Mouse (Mus musculus) forebrain, embryonic 10.5 days (tissue): ENCODE results near the gene Fgfr2. TPM values are rescaled to one million over a fixed set of nuclear protein-coding genes. Genes with fewer than 3 reads are reported as not detected.
A peak's percentile ranks its signal among the peaks of the same experiment; 100 is the strongest.

Experiments
- DNase-seq: peaks from one replicate; pipeline ENCODE4 v3.0.0-alpha.2; 2017; ENCODE audit warnings: low spot score; ENCODE audit errors: extremely low spot score
- H3K27ac ChIP-seq: fragments of 300-500 bp; sonication (generic); 2 replicates; pipeline ENCODE4 v1.5.1; 2016; ENCODE audit warnings: mild to moderate bottlenecking
- H3K27me3 ChIP-seq: fragments of 300-500 bp; sonication (generic); 2 replicates; pipeline ENCODE4 v1.6.1; 2016; ENCODE audit warnings: mild to moderate bottlenecking; ENCODE audit not compliant: poor library complexity, severe bottlenecking
- H3K36me3 ChIP-seq: fragments of 300-500 bp; sonication (generic); replicated peaks from 2 replicates; pipeline ENCODE4 v1.6.1; 2016; ENCODE audit warnings: mild to moderate bottlenecking, moderate library complexity
- H3K4me1 ChIP-seq: fragments of 300-500 bp; sonication (generic); 2 replicates; pipeline ENCODE4 v1.6.1; 2016
- H3K4me3 ChIP-seq: fragments of 300-500 bp; sonication (generic); 2 replicates; pipeline ENCODE4 v1.5.1; 2016; ENCODE audit warnings: mild to moderate bottlenecking, moderate library complexity
- H3K9me3 ChIP-seq: fragments of 300-500 bp; sonication (generic); 2 replicates; pipeline ENCODE4 v1.6.1; 2016; ENCODE audit warnings: mild to moderate bottlenecking, moderate library complexity
- WGBS: fragments of 180-500 bp; shearing (Covaris S2); methylation state at CpG from one replicate; pipeline ENCODE4 v1.1.7; 2016; 5-methylcytosine and 5-hydroxymethylcytosine counted together
- polyA plus RNA-seq: library from polyadenylated mRNA; unstranded; fragments of >200 nt; fragmentation: Nextera tagmentation; extraction: Ambion mirVana; gene quantifications from 2 replicates; pipeline ENCODE4 v1.2.1, GENCODE M21; 2016

Fgfr2 gene
- polyA plus RNA-seq, 1 experiment from 2014 or later: 55.7 TPM

- peak overlapping the region; percentile 20; the same call in 1 of the 2 replicates for H3K27ac ChIP-seq
- no peak overlapping the region for H3K4me3 ChIP-seq
- no peak for DNase-seq
- peaks cover 82% of the 10 kb centered on the region for H3K36me3 ChIP-seq
- no peaks in the 10 kb centered on the region for H3K9me3 ChIP-seq
- H3K27me3 ChIP-seq: no peaks in the 10 kb centered on the region
- H3K4me1 ChIP-seq: peaks cover 23% of the 10 kb centered on the region
- WGBS: 90% methylated on average over 5 of the region's 5 CpGs
Measured at GRCm38 (mm10) chr7:132756325-132756724, 366.8 kb downstream of the Fgfr2 start.

GRCm38 (mm10) chr7:132754389-132754750 is 368.8 kb downstream of the Fgfr2 start:
- Histone ChIP-seq H3K9me3 (no peaks in the 10 kb centered on the region), H3K4me3 (no peak overlapping the region), H3K27ac (peak overlapping the region; percentile 17), H3K36me3 (peaks cover 84% of the 10 kb centered on the region), H3K4me1 (peaks cover 20% of the 10 kb centered on the region), H3K27me3 (no peaks in the 10 kb centered on the region)
- WGBS: 83% methylated on average over 3 of the region's 3 CpGs
- no peak for DNase-seq

- 75% methylated on average over 4 of the region's 4 CpGs for WGBS
- Histone ChIP-seq H3K27ac (peak overlapping the region; percentile 17), H3K36me3 (peaks cover 83% of the 10 kb centered on the region), H3K9me3 (no peaks in the 10 kb centered on the region), H3K27me3 (no peaks in the 10 kb centered on the region), H3K4me3 (no peak overlapping the region), H3K4me1 (peaks cover 18% of the 10 kb centered on the region)
- no peak for DNase-seq
Measured at GRCm38 (mm10) chr7:132753518-132754388, 369.4 kb downstream of the Fgfr2 start.

- H3K4me1 ChIP-seq: peaks cover 18% of the 10 kb centered on the region
- no peaks in the 10 kb centered on the region for H3K9me3 ChIP-seq
- WGBS: 92% methylated on average over 2 of the region's 2 CpGs
- no peak overlapping the region for H3K27ac ChIP-seq
- no peaks in the 10 kb centered on the region for H3K27me3 ChIP-seq
- H3K36me3 ChIP-seq: peaks cover 82% of the 10 kb centered on the region
- no peak for DNase-seq
- H3K4me3 ChIP-seq: no peak overlapping the region
Measured at GRCm38 (mm10) chr7:132751716-132752115, 371.4 kb downstream of the Fgfr2 start.

- H3K27me3 ChIP-seq: no peaks in the 10 kb centered on the region
- no peak for DNase-seq
- no peaks in the 10 kb centered on the region for H3K9me3 ChIP-seq
- peaks cover 11% of the 10 kb centered on the region for H3K4me1 ChIP-seq
- peaks cover 83% of the 10 kb centered on the region for H3K36me3 ChIP-seq
- WGBS: 93% methylated on average over 11 of the region's 11 CpGs
- 0 out of 2 replicates have a peak overlapping the region, but pooled peaks have one; percentile 3 for H3K27ac ChIP-seq
- H3K4me3 ChIP-seq: no peak overlapping the region
Measured at GRCm38 (mm10) chr7:132749504-132749903, 373.6 kb downstream of the Fgfr2 start.

GRCm38 (mm10) chr7:132748076-132748769 is 374.9 kb downstream of the Fgfr2 start:
- Histone ChIP-seq H3K27ac (no peak overlapping the region), H3K36me3 (peaks cover 73% of the 10 kb centered on the region), H3K9me3 (no peaks in the 10 kb centered on the region), H3K4me3 (no peak overlapping the region), H3K4me1 (no peaks in the 10 kb centered on the region), H3K27me3 (no peaks in the 10 kb centered on the region)
- DNase-seq: no peak
- WGBS: 90% methylated on average over 3 of the region's 3 CpGs

GRCm38 (mm10) chr7:132747096-132747495 is 376.1 kb downstream of the Fgfr2 start:
- no peaks in the 10 kb centered on the region for H3K27me3 ChIP-seq
- no peaks in the 10 kb centered on the region for H3K9me3 ChIP-seq
- 92% methylated on average over 6 of the region's 6 CpGs for WGBS
- H3K4me1 ChIP-seq: no peaks in the 10 kb centered on the region
- peaks cover 73% of the 10 kb centered on the region for H3K36me3 ChIP-seq
- DNase-seq: no peak
- H3K27ac ChIP-seq: no peak overlapping the region
- no peak overlapping the region for H3K4me3 ChIP-seq

- Histone ChIP-seq H3K36me3 (peaks cover 79% of the 10 kb centered on the region), H3K4me1 (no peaks in the 10 kb centered on the region), H3K27me3 (no peaks in the 10 kb centered on the region), H3K9me3 (no peaks in the 10 kb centered on the region), H3K27ac (no peak overlapping the region), H3K4me3 (no peak overlapping the region)
- DNase-seq: no peak
- 85% methylated on average over 5 of the region's 5 CpGs for WGBS
Measured at GRCm38 (mm10) chr7:132742912-132743311, 380.2 kb downstream of the Fgfr2 start.

GRCm38 (mm10) chr7:132739829-132740228 is 383.3 kb downstream of the Fgfr2 start:
- WGBS: 92% methylated on average over 6 of the region's 6 CpGs
- peaks cover 6% of the 10 kb centered on the region for H3K27me3 ChIP-seq
- no peak overlapping the region for H3K27ac ChIP-seq
- DNase-seq: no peak
- H3K4me1 ChIP-seq: peaks cover 21% of the 10 kb centered on the region
- H3K4me3 ChIP-seq: no peak overlapping the region
- H3K36me3 ChIP-seq: peaks cover 70% of the 10 kb centered on the region
- H3K9me3 ChIP-seq: no peaks in the 10 kb centered on the region

GRCm38 (mm10) chr7:132738844-132739243 is 384.3 kb downstream of the Fgfr2 start:
- Histone ChIP-seq H3K9me3 (no peaks in the 10 kb centered on the region), H3K4me1 (peaks cover 31% of the 10 kb centered on the region), H3K4me3 (no peak overlapping the region), H3K27me3 (peaks cover 16% of the 10 kb centered on the region), H3K36me3 (peaks cover 76% of the 10 kb centered on the region), H3K27ac (no peak overlapping the region)
- WGBS: 94% methylated on average over 6 of the region's 6 CpGs
- DNase-seq: no peak

GRCm38 (mm10) chr7:132736099-132736862 is 386.9 kb downstream of the Fgfr2 start:
- Histone ChIP-seq H3K27ac (peak overlapping the region; percentile 80), H3K4me3 (no peak overlapping the region), H3K27me3 (peaks cover 18% of the 10 kb centered on the region), H3K4me1 (peaks cover 57% of the 10 kb centered on the region), H3K36me3 (peaks cover 57% of the 10 kb centered on the region), H3K9me3 (no peaks in the 10 kb centered on the region)
- 61% methylated on average over 17 of the region's 17 CpGs for WGBS
- DNase-seq: peak; percentile 49

- peaks cover 68% of the 10 kb centered on the region for H3K4me1 ChIP-seq
- DNase-seq: no peak
- no peaks in the 10 kb centered on the region for H3K9me3 ChIP-seq
- peaks cover 22% of the 10 kb centered on the region for H3K27me3 ChIP-seq
- WGBS: 63% methylated on average over 5 of the region's 5 CpGs
- H3K4me3 ChIP-seq: no peak overlapping the region
- peaks cover 47% of the 10 kb centered on the region for H3K36me3 ChIP-seq
- peak overlapping the region; percentile 80 for H3K27ac ChIP-seq
Measured at GRCm38 (mm10) chr7:132735145-132735544, 388.0 kb downstream of the Fgfr2 start.
